ENCODE assay signal across 16 mouse cellular contexts in the genomic region with DNA sequence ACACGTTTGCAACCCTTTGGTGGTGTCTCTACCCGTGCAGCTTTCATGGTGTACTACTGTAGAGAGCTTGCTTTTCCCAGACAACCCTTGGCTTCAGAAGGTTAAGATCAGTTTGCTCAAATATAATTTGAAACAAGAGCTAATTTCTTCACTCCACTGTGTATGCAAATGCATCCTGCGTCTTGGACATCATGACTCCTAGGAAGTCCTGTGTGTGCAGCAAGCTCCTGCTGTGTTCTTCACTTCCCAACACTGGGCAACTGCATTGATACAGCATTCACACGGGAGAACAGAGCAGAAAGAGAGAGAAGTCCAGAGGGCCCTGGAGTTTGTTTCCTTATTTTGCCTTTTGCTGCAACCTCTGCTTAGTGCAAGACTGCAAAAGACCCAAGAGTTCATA.
"Had no signal": no experiment of that assay in that cellular context is flagged by ENCODE, and none has a peak within 500 bp of the region (broad histone marks: within the 10 kb centered on the region; RNA-seq: fewer than 3 reads in every experiment).

No protein-coding gene starts in this region.

- H3K4me2 ChIP-seq: neural tube, embryonic 13.5 days; neural tube, embryonic 15.5 days; stomach, embryonic 15.5 days had no signal

- H3K9me3 ChIP-seq: neural tube, embryonic 13.5 days; neural tube, embryonic 15.5 days; stomach, embryonic 15.5 days had no signal

- DNase-seq: retina, postnatal 1 day; right cerebral cortex, adult 18-20 months; right cerebral cortex, postnatal 14 days; right cerebral cortex, postnatal 25 days; right cerebral cortex, postnatal 4 days; spleen, adult 18-20 months; thymus, adult 18-20 months; thymus, adult 2 months; thymus, postnatal 14 days; thymus, postnatal 25 days; thymus, postnatal 36 days; thymus, postnatal 4 days had no signal

- H3K4me1 ChIP-seq: stomach, embryonic 15.5 days had no signal

- H3K27me3 ChIP-seq: stomach, embryonic 15.5 days had no signal

- H3K36me3 ChIP-seq: neural tube, embryonic 13.5 days; neural tube, embryonic 15.5 days; stomach, embryonic 15.5 days had no signal

- H3K9ac ChIP-seq: neural tube, embryonic 13.5 days; neural tube, embryonic 15.5 days; stomach, embryonic 15.5 days had no signal

- H3K27ac ChIP-seq: neural tube, embryonic 13.5 days; neural tube, embryonic 15.5 days; stomach, embryonic 15.5 days; stomach, postnatal 0 days had no signal

- H3K4me3 ChIP-seq: neural tube, embryonic 13.5 days; neural tube, embryonic 15.5 days; stomach, embryonic 15.5 days had no signal
